Mouse (Mus musculus): Measurements from ENCODE around the gene Cul9.

- TF ChIP-seq CTCF (conservative IDR thresholded peaks at IDR 0.05; ENCODE audit: low read length), result no peak
- TF ChIP-seq POU5F1 (IDR thresholded peaks at IDR 0.05; ENCODE audit: borderline replicate concordance, low read length), result no peak
Measured at GRCm38 (mm10) chr17:46453970-46454411, 92.2 kb downstream of the Cul9 start.
